Mouse (Mus musculus) fibroblast of lung, adult 2 months (primary cell): ENCODE measurements around the gene Clock.
A peak's percentile ranks its signal among the peaks of the same experiment; 100 is the strongest.

Experiments
- DNase-seq: peaks from one replicate; pipeline ENCODE4 v3.0.0-alpha.2; 2011; ENCODE audit warnings: low read depth

Clock gene

GRCm38 (mm10) chr5:76274977-76275376 lies 29.6 kb downstream of the Clock start:
- no peak for DNase-seq

- DNase-seq = no peak
These were observed 53.6 kb downstream of the Clock start for GRCm38 (mm10) chr5:76250948-76251347.

- no peak for DNase-seq
These were observed 58.1 kb downstream of the Clock start for GRCm38 (mm10) chr5:76246539-76246938.

GRCm38 (mm10) chr5:76245419-76245818 lies 59.2 kb downstream of the Clock start:
- no peak for DNase-seq

GRCm38 (mm10) chr5:76244430-76244829 lies 60.2 kb downstream of the Clock start:
- no peak for DNase-seq

GRCm38 (mm10) chr5:76243929-76244328 lies 60.7 kb downstream of the Clock start:
- no peak for DNase-seq

- DNase-seq = no peak
These were observed 61.3 kb downstream of the Clock start for GRCm38 (mm10) chr5:76243274-76243673.

GRCm38 (mm10) chr5:76231171-76231855 lies 73.3 kb downstream of the Clock start:
- no peak for DNase-seq

GRCm38 (mm10) chr5:76216691-76217090 lies 87.9 kb downstream of the Clock start:
- DNase-seq = no peak

- no peak for DNase-seq
These were observed 96.5 kb downstream of the Clock start for GRCm38 (mm10) chr5:76208066-76208465.

GRCm38 (mm10) chr5:76205886-76206285 lies 98.7 kb downstream of the Clock start:
- no peak for DNase-seq

- no peak for DNase-seq
These were observed 101.4 kb downstream of the Clock start for GRCm38 (mm10) chr5:76203171-76203570.

GRCm38 (mm10) chr5:76199346-76199745 lies 105.2 kb downstream of the Clock start:
- DNase-seq = no peak

- no peak for DNase-seq
These were observed 110.1 kb downstream of the Clock start for GRCm38 (mm10) chr5:76194377-76194945.

GRCm38 (mm10) chr5:76193075-76193474 lies 111.5 kb downstream of the Clock start:
- DNase-seq = no peak

- no peak for DNase-seq
These were observed 114.0 kb downstream of the Clock start for GRCm38 (mm10) chr5:76190609-76191008.

- DNase-seq = no peak
These were observed 116.7 kb downstream of the Clock start for GRCm38 (mm10) chr5:76187885-76188284.

GRCm38 (mm10) chr5:76184286-76185080 lies 120.1 kb downstream of the Clock start:
- no peak for DNase-seq

GRCm38 (mm10) chr5:76183750-76184261 lies 120.8 kb downstream of the Clock start, which contains the start of gene Tmem165:
Gene Tmem165 (plus strand): TSS chr5:76183880.
- peak; percentile 70 for DNase-seq

- DNase-seq = no peak
These were observed 121.4 kb downstream of the Clock start for GRCm38 (mm10) chr5:76183043-76183749.

- DNase-seq = no peak
These were observed 122.3 kb downstream of the Clock start for GRCm38 (mm10) chr5:76182326-76182725.

GRCm38 (mm10) chr5:76179791-76180190 lies 124.8 kb downstream of the Clock start:
- no peak for DNase-seq
